Mouse (Mus musculus) midbrain, embryonic 14.5 days (tissue): ENCODE data around the gene Dvl3. TPM values are rescaled to one million over a fixed set of nuclear protein-coding genes. Genes with fewer than 3 reads are reported as not detected.

Experiments
- ATAC-seq: fragments of 200-750 bp; cut with Nextera tagmentation; 2 replicates; pipeline ENCODE4 v1.8.0; 2017; ENCODE audit warnings: moderate number of reproducible peaks, moderate library complexity; ENCODE audit not compliant: low FRiP score, low TSS enrichment
- DNase-seq: peaks from one replicate; pipeline ENCODE4 v3.0.0-alpha.2; 2015
- H3K27ac ChIP-seq: fragments of 300-500 bp; sonication (generic); replicated peaks from 2 replicates; pipeline ENCODE4 v1.5.1; 2014; ENCODE audit warnings: mild to moderate bottlenecking, low read depth, low read length, moderate library complexity
- H3K27me3 ChIP-seq: fragments of 300-500 bp; sonication (generic); 2 replicates; pipeline ENCODE4 v1.6.1; 2014; ENCODE audit warnings: low read length, control low read depth, mixed read lengths; ENCODE audit not compliant: control insufficient read depth, insufficient read depth
- H3K36me3 ChIP-seq: fragments of 300-500 bp; sonication (generic); 2 replicates; pipeline ENCODE4 v1.6.1; 2014; ENCODE audit warnings: low read length, control low read depth; ENCODE audit not compliant: control insufficient read depth, insufficient read depth
- H3K4me1 ChIP-seq: fragments of 300-500 bp; sonication (generic); 2 replicates; pipeline ENCODE4 v1.6.1; 2014; ENCODE audit warnings: mild to moderate bottlenecking, antibody characterized with exemption, low read length, control low read depth; ENCODE audit not compliant: control insufficient read depth, insufficient read depth
- H3K4me2 ChIP-seq: fragments of 300-500 bp; sonication (generic); 2 replicates; pipeline ENCODE4 v1.6.1; 2014; ENCODE audit warnings: mild to moderate bottlenecking, low read length, moderate library complexity
- H3K4me3 ChIP-seq: fragments of 300-500 bp; sonication (generic); replicated peaks from 2 replicates; pipeline ENCODE4 v1.5.1; 2014; ENCODE audit warnings: low read depth, low read length
- H3K9ac ChIP-seq: fragments of 300-500 bp; sonication (generic); replicated peaks from 2 replicates; pipeline ENCODE4 v1.6.1; 2014; ENCODE audit warnings: mild to moderate bottlenecking, low read length, moderate library complexity
- H3K9me3 ChIP-seq: fragments of 300-500 bp; sonication (generic); 2 replicates; pipeline ENCODE4 v1.6.1; 2016; ENCODE audit warnings: low read length, control low read depth, mixed read lengths; ENCODE audit not compliant: control insufficient read depth
- WGBS: fragments of 180-500 bp; shearing (Covaris S2); extraction: QIAGEN DNeasy Blood & Tissue Kit; methylation state at CpG from one replicate; pipeline ENCODE4 v1.1.7; 2014; 5-methylcytosine and 5-hydroxymethylcytosine counted together
- polyA plus RNA-seq: library from polyadenylated mRNA; unstranded; fragments of >200 nt; fragmentation: Nextera tagmentation; extraction: Ambion mirVana; gene quantifications from 2 replicates; pipeline ENCODE4 v1.2.1, GENCODE M21; 2014

Gene Dvl3
- polyA plus RNA-seq, result 35.8 and 40.2 TPM in 2 replicates

DNA sequence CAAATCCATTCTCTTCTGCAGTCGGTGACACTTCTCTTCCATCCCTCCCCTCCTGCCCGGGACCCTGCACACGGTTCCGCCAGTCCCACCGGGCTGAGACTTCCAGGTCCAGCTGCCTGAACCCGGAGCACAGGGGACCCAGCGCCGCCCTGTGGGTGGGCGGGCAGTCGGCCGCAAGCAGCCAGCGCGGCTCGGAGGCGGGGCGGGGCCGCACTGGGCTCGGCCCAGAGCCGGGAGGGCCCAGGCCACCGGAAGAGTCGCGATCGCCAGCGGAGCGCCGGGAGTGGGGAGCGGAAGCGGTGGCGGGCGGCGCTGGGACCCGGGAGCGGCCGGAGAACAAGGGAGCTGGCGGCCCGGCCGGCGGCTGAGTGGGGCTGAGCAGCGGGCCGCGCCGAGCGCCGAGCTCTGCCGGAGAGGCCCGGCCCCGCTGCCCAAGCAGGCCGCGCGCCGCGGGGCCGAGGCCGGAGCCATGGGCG lies at the start of gene Dvl3:
Dvl3 (plus strand) TSS at position 257 of the 476 bp plus-strand sequence.
- H3K4me1 ChIP-seq, result peaks cover 16% of the 10 kb centered on the region
- under 1% methylated on average over 52 of the region's 55 CpGs for WGBS
- H3K27me3 ChIP-seq, result no peaks in the 10 kb centered on the region
- H3K4me2 ChIP-seq, result peak within 1 kb of the TSS; percentile 90
- H3K9ac ChIP-seq, result peak within 1 kb of the TSS; percentile 96
- peak within 1 kb of the TSS; percentile 94 for H3K27ac ChIP-seq
- no peaks in the 10 kb centered on the region for H3K9me3 ChIP-seq
- ATAC-seq, result peak; percentile 94
- peak; percentile 95 for DNase-seq
- peak within 1 kb of the TSS; percentile 98 for H3K4me3 ChIP-seq
- H3K36me3 ChIP-seq, result peaks cover 8% of the 10 kb centered on the region; the same call in 1 of the 2 replicates

GRCm38 (mm10) chr16:20470981-20471380 lies 45.8 kb upstream of the Dvl3 start:
- DNase-seq (no peak), ATAC-seq (no peak)
- WGBS, result 93% methylated on average over 2 of the region's 2 CpGs

GRCm38 (mm10) chr16:20471686-20472085 lies 45.1 kb upstream of the Dvl3 start:
- Histone ChIP-seq H3K4me2 (no peak overlapping the region), H3K9me3 (no peaks in the 10 kb centered on the region), H3K9ac (no peak overlapping the region), H3K27ac (no peak overlapping the region), H3K27me3 (no peaks in the 10 kb centered on the region), H3K4me1 (no peaks in the 10 kb centered on the region), H3K36me3 (no peaks in the 10 kb centered on the region), H3K4me3 (no peak overlapping the region)
- DNase-seq (no peak), ATAC-seq (no peak)
- 76% methylated on average over 1 of the region's 1 CpGs for WGBS

More at GRCm38 (mm10) chr16:20470981-20471380, 45.8 kb upstream of the Dvl3 start:
- H3K27me3 ChIP-seq, result no peaks in the 10 kb centered on the region
- H3K4me2 ChIP-seq, result no peak overlapping the region
- H3K27ac ChIP-seq, result no peak overlapping the region
- H3K4me3 ChIP-seq, result no peak overlapping the region
- H3K9ac ChIP-seq, result no peak overlapping the region
- no peaks in the 10 kb centered on the region for H3K36me3 ChIP-seq
- H3K4me1 ChIP-seq, result no peaks in the 10 kb centered on the region
- H3K9me3 ChIP-seq, result no peaks in the 10 kb centered on the region

DNA sequence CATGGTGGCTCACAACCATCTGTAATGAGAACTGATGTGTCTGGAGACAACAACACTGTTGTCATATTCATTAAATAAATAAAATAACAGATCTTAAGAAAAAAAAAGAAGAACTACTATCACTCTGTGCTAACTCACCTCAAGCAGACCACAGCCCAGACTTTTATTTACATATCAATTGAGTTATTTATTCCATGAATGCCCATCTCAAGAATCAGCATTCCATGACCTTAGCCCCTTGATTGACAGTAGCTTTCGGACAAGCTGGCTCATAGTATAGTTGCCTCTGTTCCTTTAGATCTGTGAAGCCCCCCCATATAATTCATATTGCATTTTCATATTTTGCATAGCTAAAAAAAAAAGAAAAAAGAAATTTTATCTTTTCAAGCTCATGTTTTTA lies 43.0 kb upstream of the Dvl3 start:
- Histone ChIP-seq H3K27me3 (no peaks in the 10 kb centered on the region), H3K9ac (no peak overlapping the region), H3K9me3 (no peaks in the 10 kb centered on the region), H3K4me1 (no peaks in the 10 kb centered on the region), H3K4me3 (no peak overlapping the region), H3K27ac (no peak overlapping the region), H3K4me2 (no peak overlapping the region), H3K36me3 (no peaks in the 10 kb centered on the region)
- no peak for ATAC-seq
- WGBS, result 70% methylated on average over 1 of the region's 1 CpGs
- no peak for DNase-seq

GRCm38 (mm10) chr16:20474211-20474610 lies 42.6 kb upstream of the Dvl3 start:
- no peak overlapping the region for H3K4me3 ChIP-seq
- DNase-seq (no peak), ATAC-seq (no peak)
- H3K4me2 ChIP-seq, result no peak overlapping the region
- WGBS, result 94% methylated on average over 8 of the region's 8 CpGs
- no peak overlapping the region for H3K27ac ChIP-seq
- no peak overlapping the region for H3K9ac ChIP-seq
- no peaks in the 10 kb centered on the region for H3K4me1 ChIP-seq
- no peaks in the 10 kb centered on the region for H3K27me3 ChIP-seq
- no peaks in the 10 kb centered on the region for H3K9me3 ChIP-seq
- no peaks in the 10 kb centered on the region for H3K36me3 ChIP-seq

- H3K4me3 ChIP-seq, result no peak overlapping the region
- H3K9me3 ChIP-seq, result no peaks in the 10 kb centered on the region
- no peak overlapping the region for H3K27ac ChIP-seq
- H3K36me3 ChIP-seq, result no peaks in the 10 kb centered on the region
- H3K4me2 ChIP-seq, result no peak overlapping the region
- H3K27me3 ChIP-seq, result no peaks in the 10 kb centered on the region
- no peaks in the 10 kb centered on the region for H3K4me1 ChIP-seq
- DNase-seq (no peak), ATAC-seq (no peak)
- H3K9ac ChIP-seq, result no peak overlapping the region
- WGBS, result 89% methylated on average over 6 of the region's 6 CpGs
These were observed 42.0 kb upstream of the Dvl3 start for GRCm38 (mm10) chr16:20474786-20475185.

DNA sequence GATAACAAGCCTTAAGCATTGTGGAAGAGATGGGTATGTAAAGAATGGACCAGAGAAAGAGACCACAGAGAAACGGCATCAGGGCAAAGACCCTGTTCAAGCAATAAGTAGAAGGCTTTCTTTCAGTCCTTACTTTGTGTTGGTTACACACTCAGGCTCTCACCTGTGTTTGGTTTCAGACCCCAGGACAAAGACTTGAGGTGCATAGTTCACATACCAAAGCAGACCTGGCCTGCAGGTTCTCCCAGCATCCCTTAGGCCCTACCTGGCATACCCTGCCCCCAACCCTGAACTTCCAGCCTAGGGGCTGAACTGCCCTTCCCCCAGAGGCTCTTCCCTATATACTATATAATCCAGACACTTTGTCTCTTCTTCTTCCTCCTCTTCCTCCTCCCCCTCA lies 41.4 kb upstream of the Dvl3 start:
- Histone ChIP-seq H3K36me3 (no peaks in the 10 kb centered on the region), H3K9me3 (no peaks in the 10 kb centered on the region), H3K4me3 (no peak overlapping the region), H3K4me1 (no peaks in the 10 kb centered on the region), H3K9ac (no peak overlapping the region), H3K27me3 (no peaks in the 10 kb centered on the region), H3K4me2 (no peak overlapping the region), H3K27ac (no peak overlapping the region)
- DNase-seq (no peak), ATAC-seq (no peak)
- WGBS, result 100% methylated on average over 1 of the region's 1 CpGs

GRCm38 (mm10) chr16:20476857-20477256 lies 39.9 kb upstream of the Dvl3 start:
- ATAC-seq (no peak), DNase-seq (no peak)
- H3K4me2 ChIP-seq, result no peak overlapping the region
- H3K4me1 ChIP-seq, result no peaks in the 10 kb centered on the region
- no peaks in the 10 kb centered on the region for H3K36me3 ChIP-seq
- no peak overlapping the region for H3K4me3 ChIP-seq
- no peak overlapping the region for H3K27ac ChIP-seq
- 65% methylated on average over 1 of the region's 1 CpGs for WGBS
- no peak overlapping the region for H3K9ac ChIP-seq
- H3K9me3 ChIP-seq, result no peaks in the 10 kb centered on the region
- H3K27me3 ChIP-seq, result no peaks in the 10 kb centered on the region

GRCm38 (mm10) chr16:20477270-20477669 lies 39.5 kb upstream of the Dvl3 start:
- Histone ChIP-seq H3K9ac (no peak overlapping the region), H3K27me3 (no peaks in the 10 kb centered on the region), H3K4me2 (no peak overlapping the region), H3K36me3 (no peaks in the 10 kb centered on the region), H3K4me1 (no peaks in the 10 kb centered on the region), H3K27ac (no peak overlapping the region), H3K9me3 (no peaks in the 10 kb centered on the region), H3K4me3 (no peak overlapping the region)
- no peak for DNase-seq
- ATAC-seq, result no peak
- 61% methylated on average over 3 of the region's 3 CpGs for WGBS
